Mouse (Mus musculus) kidney, postnatal 0 days (tissue): ENCODE data around the gene Exoc6b. TPM values are rescaled to one million over a fixed set of nuclear protein-coding genes. Genes with fewer than 3 reads are reported as not detected.

Experiments
- ATAC-seq: fragments of 200-750 bp; cut with Nextera tagmentation; replicated peaks from 2 replicates; pipeline ENCODE4 v1.8.0; 2017; ENCODE audit warnings: low read depth, moderate number of reproducible peaks, moderate TSS enrichment, moderate library complexity; ENCODE audit not compliant: low FRiP score
- DNase-seq: peaks from one replicate; pipeline ENCODE4 v3.0.0-alpha.2; 2016; ENCODE audit warnings: low spot score
- H3K27ac ChIP-seq: fragments of 300-500 bp; sonication (generic); 2 replicates; pipeline ENCODE4 v1.5.1; 2014; ENCODE audit warnings: mild to moderate bottlenecking
- H3K27me3 ChIP-seq: fragments of 300-500 bp; sonication (generic); 2 replicates; pipeline ENCODE4 v1.6.1; 2014; ENCODE audit warnings: low read length, mixed read lengths; ENCODE audit not compliant: insufficient read depth
- H3K36me3 ChIP-seq: fragments of 300-500 bp; sonication (generic); 2 replicates; pipeline ENCODE4 v1.6.1; 2014; ENCODE audit warnings: low read length, mixed read lengths; ENCODE audit not compliant: insufficient read depth
- H3K4me1 ChIP-seq: fragments of 300-500 bp; sonication (generic); replicated peaks from 2 replicates; pipeline ENCODE4 v1.6.1; 2014; ENCODE audit warnings: antibody characterized with exemption, low read length, mixed read lengths; ENCODE audit not compliant: insufficient read depth
- H3K4me2 ChIP-seq: fragments of 300-500 bp; sonication (generic); 2 replicates; pipeline ENCODE4 v1.6.1; 2014; ENCODE audit warnings: mild to moderate bottlenecking, low read length, moderate library complexity, mixed read lengths
- H3K4me3 ChIP-seq: fragments of 300-500 bp; sonication (generic); replicated peaks from 2 replicates; pipeline ENCODE4 v1.5.1; 2014; ENCODE audit warnings: low read depth, low read length
- H3K9ac ChIP-seq: fragments of 300-500 bp; sonication (generic); 2 replicates; pipeline ENCODE4 v1.6.1; 2014; ENCODE audit warnings: low read depth, low read length
- H3K9me3 ChIP-seq: fragments of 300-500 bp; sonication (generic); replicated peaks from 2 replicates; pipeline ENCODE4 v1.6.1; 2016; ENCODE audit warnings: low read length, inconsistent platforms, mixed read lengths
- CTCF ChIP-seq: IDR thresholded peaks from 2 replicates; pipeline ENCODE4 v1.5.1; 2016; ENCODE audit warnings: antibody characterized with exemption, low read depth, mild to moderate bottlenecking, moderate library complexity
- WGBS: fragments of 180-500 bp; shearing (Covaris S2); extraction: QIAGEN DNeasy Blood & Tissue Kit; methylation state at CpG from one replicate; pipeline ENCODE4 v1.1.7; 2014; 5-methylcytosine and 5-hydroxymethylcytosine counted together
- polyA plus RNA-seq: library from polyadenylated mRNA; unstranded; fragments of >200 nt; fragmentation: Nextera tagmentation; extraction: Ambion mirVana; gene quantifications from 2 replicates; pipeline ENCODE4 v1.2.1, GENCODE M21; 2015

Exoc6b gene
- polyA plus RNA-seq, 1 experiment from 2014 or later, result 16.7 TPM

DNA sequence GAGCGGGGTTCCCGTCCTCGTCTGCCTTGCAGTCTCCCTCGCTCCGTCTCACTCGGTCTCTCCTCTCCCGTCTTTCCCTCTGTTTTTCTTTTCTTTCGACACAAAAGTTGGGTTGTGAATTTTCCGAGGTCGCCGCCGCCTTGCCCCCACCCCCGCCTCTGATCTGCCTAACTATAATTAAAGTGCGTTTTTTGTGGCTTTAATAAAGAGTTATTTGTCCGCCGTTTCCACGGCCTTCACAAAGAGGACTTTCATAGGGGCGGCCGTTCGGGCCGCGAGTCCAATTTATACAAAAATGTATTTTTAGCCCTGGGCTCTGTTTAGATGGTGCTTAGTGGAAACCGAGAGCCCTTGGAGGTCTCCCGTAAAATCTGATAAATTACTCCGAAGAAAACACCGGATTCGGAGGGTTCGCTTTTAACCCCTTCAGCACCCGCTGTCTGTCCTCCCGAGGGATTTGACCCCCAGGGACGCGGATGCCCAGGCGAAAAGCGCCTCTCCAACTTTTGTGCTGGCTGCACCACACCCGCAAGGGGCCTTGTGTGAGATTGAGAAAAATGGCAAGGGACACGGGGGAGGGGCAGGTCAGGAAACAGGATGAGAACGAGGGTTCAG lies 483.5 kb downstream of the Exoc6b start:
- H3K4me1 ChIP-seq, result peaks cover 46% of the 10 kb centered on the region; the same call in 1 of the 2 replicates
- no peak for TF ChIP-seq CTCF
- H3K9me3 ChIP-seq, result no peaks in the 10 kb centered on the region
- ATAC-seq (no peak), DNase-seq (peak; percentile 29)
- no peaks in the 10 kb centered on the region for H3K36me3 ChIP-seq
- H3K9ac ChIP-seq, result 0 out of 2 replicates have a peak overlapping the region, but pooled peaks have one; percentile 40
- WGBS, result under 1% methylated on average over 36 of the region's 37 CpGs
- H3K27ac ChIP-seq, result no peak overlapping the region
- H3K4me3 ChIP-seq, result peak overlapping the region; percentile 47
- H3K27me3 ChIP-seq, result peaks cover 83% of the 10 kb centered on the region
- H3K4me2 ChIP-seq, result peak overlapping the region; percentile 83

DNA sequence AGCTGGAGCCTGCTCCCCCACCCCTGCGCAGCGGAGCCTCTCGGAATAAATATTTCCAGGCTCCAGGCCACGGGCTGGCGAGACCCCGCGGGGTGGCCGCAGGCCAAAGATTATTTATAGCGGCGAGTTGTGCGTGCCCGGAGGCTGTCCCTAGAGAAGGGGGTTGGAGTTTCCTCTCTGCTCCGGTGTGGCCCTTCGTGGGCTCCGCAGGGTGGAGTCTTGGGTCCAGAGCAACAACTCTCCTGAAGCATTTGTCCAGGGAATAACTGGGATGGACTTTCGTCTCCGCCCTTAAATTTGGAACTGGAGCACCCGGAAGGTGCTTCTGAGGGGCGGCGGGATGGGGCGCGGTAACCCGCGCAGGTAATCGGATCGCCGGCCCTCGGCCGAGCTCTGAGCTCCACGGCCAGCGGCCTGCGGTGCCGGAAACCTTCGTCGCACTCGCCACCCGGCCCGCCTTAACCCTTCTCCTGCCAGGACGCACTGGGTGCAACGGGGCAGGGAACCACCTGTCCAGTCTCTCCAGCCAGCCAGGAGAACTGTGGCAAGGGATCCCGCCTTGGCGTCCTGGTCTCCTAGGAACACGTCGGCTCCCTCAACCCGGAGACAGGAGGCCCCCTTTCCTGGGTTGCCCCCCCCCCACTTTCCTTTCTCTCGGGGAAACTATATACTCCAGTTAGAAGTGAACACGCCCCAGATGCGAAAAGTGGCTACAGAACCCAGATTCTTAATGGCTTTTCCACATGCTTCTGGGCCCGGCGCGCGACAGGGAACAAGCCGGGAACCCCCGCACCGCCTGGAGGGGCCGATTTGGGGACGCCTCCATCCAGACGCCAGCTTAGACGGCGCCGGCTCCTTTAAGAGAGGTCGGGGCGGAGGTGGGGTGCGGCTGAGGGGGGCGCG lies 484.3 kb downstream of the Exoc6b start:
- Histone ChIP-seq H3K4me1 (peaks cover 46% of the 10 kb centered on the region; the same call in 1 of the 2 replicates), H3K36me3 (no peaks in the 10 kb centered on the region), H3K9ac (peak overlapping the region; percentile 40), H3K27ac (no peak overlapping the region), H3K4me3 (peak overlapping the region; percentile 47), H3K4me2 (peak overlapping the region; percentile 83), H3K27me3 (peaks cover 88% of the 10 kb centered on the region), H3K9me3 (no peaks in the 10 kb centered on the region)
- DNase-seq, result no peak
- ATAC-seq, result no peak
- under 1% methylated on average over 66 of the region's 66 CpGs for WGBS
- TF ChIP-seq CTCF, result no peak

DNA sequence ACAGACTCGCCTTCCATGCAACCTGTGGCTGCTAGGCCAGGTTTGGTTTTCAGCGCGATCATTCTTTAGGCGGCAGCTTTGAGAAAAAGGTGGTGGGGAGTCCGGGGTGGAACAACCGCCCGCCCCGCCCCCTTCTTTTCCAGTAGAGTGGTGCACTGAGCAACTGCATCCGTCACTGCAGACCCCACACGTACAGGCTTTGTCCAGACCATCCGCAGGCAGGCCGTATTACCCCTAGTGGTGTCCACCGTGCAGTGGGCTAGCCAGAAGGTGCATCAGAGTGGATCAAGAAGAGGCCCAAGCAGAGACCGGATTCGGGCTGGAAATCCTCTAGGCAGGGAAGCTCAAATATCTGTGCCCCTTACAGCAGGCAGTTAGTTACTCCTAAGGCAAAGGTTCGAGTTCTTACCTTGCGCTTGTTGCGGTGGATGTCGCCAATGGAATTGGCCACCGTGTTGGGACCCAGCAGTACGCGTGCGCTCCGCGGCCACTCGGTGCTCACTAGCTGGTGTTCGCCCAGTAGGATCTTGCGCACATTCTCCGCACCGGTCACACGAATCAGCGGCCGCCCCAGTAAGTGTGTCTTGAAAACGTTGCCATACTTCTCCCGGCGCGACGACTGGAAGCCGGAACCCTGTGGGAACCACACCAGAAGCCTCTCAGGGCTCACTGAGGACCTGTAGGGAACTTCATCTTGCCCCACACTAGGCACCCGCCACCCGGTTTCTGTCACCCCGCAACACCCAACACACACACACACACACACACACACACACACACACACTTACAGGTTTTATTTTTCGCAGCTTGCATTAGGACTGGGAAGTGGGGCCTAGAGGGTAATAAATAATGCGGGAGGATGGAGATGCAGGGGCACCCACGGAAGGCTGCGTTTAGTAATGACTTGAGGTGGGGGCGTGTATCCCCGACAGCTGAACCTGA lies 485.2 kb downstream of the Exoc6b start:
- peaks cover 84% of the 10 kb centered on the region for H3K27me3 ChIP-seq
- WGBS, result 4% methylated on average over 48 of the region's 48 CpGs
- H3K9me3 ChIP-seq, result no peaks in the 10 kb centered on the region
- no peak for DNase-seq
- H3K27ac ChIP-seq, result no peak overlapping the region
- peak overlapping the region; percentile 47 for H3K4me3 ChIP-seq
- 0 out of 2 replicates have a peak, but pooled peaks have one; percentile 33 for ATAC-seq
- no peak overlapping the region for H3K9ac ChIP-seq
- TF ChIP-seq CTCF, result no peak
- H3K4me2 ChIP-seq, result peak overlapping the region; percentile 83
- no peaks in the 10 kb centered on the region for H3K36me3 ChIP-seq
- H3K4me1 ChIP-seq, result peaks cover 44% of the 10 kb centered on the region; the same call in 1 of the 2 replicates

DNA sequence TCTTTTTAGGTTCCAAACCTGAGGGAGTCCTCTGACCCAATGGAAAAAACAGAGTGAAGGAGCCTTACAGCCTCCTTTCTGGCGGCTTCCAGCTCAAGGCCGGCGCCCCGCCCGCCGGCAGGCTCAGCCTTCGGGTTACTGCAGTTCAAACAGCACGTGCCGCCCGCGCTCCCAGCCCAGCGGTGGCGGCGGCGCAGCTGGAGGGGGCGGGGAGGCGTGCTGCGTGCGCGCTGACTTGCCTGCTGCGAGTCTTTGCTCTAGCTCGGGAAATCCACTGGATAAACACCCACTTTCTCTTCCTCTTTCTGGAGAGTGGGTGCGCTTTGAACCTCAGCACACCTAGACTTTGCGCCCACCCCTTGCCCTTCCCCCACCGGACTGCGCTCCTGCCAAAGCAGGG lies 485.9 kb downstream of the Exoc6b start:
- no peak overlapping the region for H3K27ac ChIP-seq
- peak; percentile 58; the same call in 1 of the 2 replicates for ATAC-seq
- H3K9me3 ChIP-seq, result no peaks in the 10 kb centered on the region
- peaks cover 37% of the 10 kb centered on the region; the same call in 1 of the 2 replicates for H3K4me1 ChIP-seq
- peak overlapping the region; percentile 83 for H3K4me2 ChIP-seq
- no peak for TF ChIP-seq CTCF
- H3K27me3 ChIP-seq, result peaks cover 83% of the 10 kb centered on the region
- peak; percentile 76 for DNase-seq
- 1% methylated on average over 26 of the region's 26 CpGs for WGBS
- no peaks in the 10 kb centered on the region for H3K36me3 ChIP-seq
- H3K9ac ChIP-seq, result no peak overlapping the region
- peak overlapping the region; percentile 47 for H3K4me3 ChIP-seq

DNA sequence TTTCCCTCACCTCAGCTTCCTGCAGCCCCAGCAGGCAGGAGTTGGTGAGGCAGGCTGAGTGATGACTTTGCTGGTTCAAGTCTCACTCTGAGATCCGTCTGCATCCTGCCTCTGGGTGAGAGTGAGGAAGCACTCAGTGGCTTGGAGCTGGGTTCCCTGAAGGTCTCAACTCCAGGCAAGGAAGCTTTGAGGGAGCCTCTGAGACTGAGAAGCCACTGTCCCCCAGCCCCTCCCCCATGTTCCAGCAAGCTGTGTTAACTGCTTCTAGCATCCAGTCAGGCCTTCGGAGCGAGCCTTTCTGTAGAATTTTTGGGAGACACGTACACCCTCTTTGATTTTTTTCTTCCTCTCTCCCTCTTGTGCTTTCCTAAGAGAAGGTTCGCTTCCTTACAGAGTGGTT lies 486.5 kb downstream of the Exoc6b start:
- no peaks in the 10 kb centered on the region for H3K36me3 ChIP-seq
- peak overlapping the region; percentile 83; the same call in 1 of the 2 replicates for H3K4me2 ChIP-seq
- H3K27me3 ChIP-seq, result peaks cover 84% of the 10 kb centered on the region
- no peak for ATAC-seq
- TF ChIP-seq CTCF, result no peak
- H3K9me3 ChIP-seq, result no peaks in the 10 kb centered on the region
- DNase-seq, result no peak
- H3K27ac ChIP-seq, result no peak overlapping the region
- 36% methylated on average over 5 of the region's 5 CpGs for WGBS
- peaks cover 35% of the 10 kb centered on the region; the same call in 1 of the 2 replicates for H3K4me1 ChIP-seq
- no peak overlapping the region for H3K4me3 ChIP-seq
- no peak overlapping the region for H3K9ac ChIP-seq
